Mouse (Mus musculus) CH12.LX (cell line): ENCODE data around the gene Rgs19.

Source experiments
- CTCF ChIP-seq, 2 experiments: IDR thresholded peaks in 1 of 2; conservative IDR thresholded peaks in 1 of 2; 2 replicates each; pipeline ENCODE4 v1.5.1; 2011 to 2012; ENCODE audit warnings: low read depth in 2 of 2, low read length in 2 of 2, improper control_type of control experiment in 1 of 2, inconsistent platforms in 1 of 2, mild to moderate bottlenecking in 1 of 2, moderate library complexity in 1 of 2
- ELF1 ChIP-seq: IDR thresholded peaks from 2 replicates; pipeline ENCODE4 v1.6.1; 2014; ENCODE audit warnings: low read depth, mild to moderate bottlenecking, inconsistent platforms, low read length, improper control_type of control experiment
- EP300 ChIP-seq: IDR thresholded peaks from 2 replicates; pipeline ENCODE4 v1.6.1; 2011; ENCODE audit warnings: low read length, improper control_type of control experiment
- KAT2A ChIP-seq: IDR thresholded peaks from 2 replicates; pipeline ENCODE4 v1.6.1; 2012; ENCODE audit warnings: low read length, improper control_type of control experiment, inconsistent platforms; ENCODE audit not compliant: insufficient replicate concordance
- MAFK ChIP-seq: IDR thresholded peaks from 2 replicates; pipeline ENCODE4 v1.6.1; 2011; ENCODE audit warnings: low read length, improper control_type of control experiment; ENCODE audit not compliant: insufficient replicate concordance
- MAZ ChIP-seq: IDR thresholded peaks from 2 replicates; pipeline ENCODE4 v1.6.1; 2012; ENCODE audit warnings: low read depth, mild to moderate bottlenecking, inconsistent platforms, low read length, improper control_type of control experiment, moderate library complexity
- MXI1 ChIP-seq: IDR thresholded peaks from 2 replicates; pipeline ENCODE4 v1.6.1; 2011; ENCODE audit warnings: mild to moderate bottlenecking, low read depth, low read length, improper control_type of control experiment
- MYC ChIP-seq: IDR thresholded peaks from 2 replicates; pipeline ENCODE4 v1.6.1; 2011; ENCODE audit warnings: low read depth, mild to moderate bottlenecking, improper control_type of control experiment, low read length
- POLR2A ChIP-seq: IDR thresholded peaks from 2 replicates; pipeline ENCODE4 v1.6.1; 2011; ENCODE audit warnings: low read depth, mild to moderate bottlenecking, improper control_type of control experiment, low read length
- POLR2AphosphoS2 ChIP-seq: IDR thresholded peaks from 2 replicates; pipeline ENCODE4 v1.6.1; 2011; ENCODE audit warnings: low read depth, low read length, improper control_type of control experiment
- TCF12 ChIP-seq: IDR thresholded peaks from 2 replicates; pipeline ENCODE4 v1.6.1; 2014; ENCODE audit warnings: low read depth, mild to moderate bottlenecking, inconsistent platforms, low read length, improper control_type of control experiment

GRCm38 (mm10) chr2:181670285-181670912 lies 23.4 kb downstream of the Rgs19 start:
- TF ChIP-seq CTCF (conservative IDR thresholded peaks at IDR 0.05 in 1 of 2, IDR thresholded peaks at IDR 0.05 in 1 of 2; ENCODE audit: low read depth in 2 of 2, low read length in 2 of 2) (no peak), MAZ (no peak), KAT2A (no peak), EP300 (no peak), ELF1 (no peak), MYC (no peak), MXI1 (no peak), POLR2AphosphoS2 (no peak), POLR2A (no peak), TCF12 (no peak), MAFK (no peak)
